Mouse (Mus musculus) 416B (cell line): ENCODE results near the gene Cd47.
A peak's percentile ranks its signal among the peaks of the same experiment; 100 is the strongest.

Experiments
- DNase-seq: peaks from one replicate; pipeline ENCODE4 v3.0.0; 2011; ENCODE audit warnings: low read depth

Gene Cd47

DNA sequence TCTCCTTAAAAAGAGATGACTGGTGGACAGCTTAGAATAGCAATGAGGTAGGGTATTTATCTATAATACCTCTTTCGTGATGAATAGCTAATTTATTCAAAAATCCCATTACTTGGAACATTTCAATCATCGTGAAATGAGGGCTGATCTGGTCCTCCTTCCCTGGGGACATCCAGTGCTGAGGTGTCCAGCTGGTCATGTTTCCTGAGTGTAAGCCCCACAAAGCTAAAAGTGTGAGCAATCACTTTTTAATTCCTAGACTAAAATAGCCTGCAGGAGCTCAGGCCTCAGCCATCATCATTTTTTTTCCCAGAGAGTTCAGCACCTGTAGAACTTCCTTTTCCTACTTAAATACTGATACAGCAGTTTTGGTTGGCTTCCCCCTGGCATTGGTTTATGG lies 150.0 kb downstream of the Cd47 start:
- no peak for DNase-seq

DNA sequence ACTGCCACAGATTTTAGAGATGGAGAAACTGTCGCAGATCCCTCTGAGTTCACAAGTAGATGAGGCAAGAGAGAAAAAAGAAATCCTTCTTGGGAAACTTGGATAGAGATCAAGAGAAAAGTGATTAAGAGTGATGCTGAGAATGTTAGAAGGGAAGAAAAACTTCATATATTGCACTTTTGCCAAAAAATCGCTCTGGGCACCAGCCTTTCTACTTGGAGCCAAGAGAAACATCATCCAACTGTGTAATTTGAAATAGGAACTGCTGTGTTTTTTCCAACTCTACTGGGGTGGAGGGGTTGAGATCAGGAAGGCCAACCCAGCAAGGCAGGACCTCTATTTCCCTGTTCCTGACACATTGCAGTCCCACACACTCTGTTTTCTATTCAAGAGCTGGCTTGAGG lies 151.0 kb downstream of the Cd47 start:
- no peak for DNase-seq

- DNase-seq, result peak; percentile 100
Observed at GRCm38 (mm10) chr16:49951925-49952523, 151.7 kb downstream of the Cd47 start.

DNA sequence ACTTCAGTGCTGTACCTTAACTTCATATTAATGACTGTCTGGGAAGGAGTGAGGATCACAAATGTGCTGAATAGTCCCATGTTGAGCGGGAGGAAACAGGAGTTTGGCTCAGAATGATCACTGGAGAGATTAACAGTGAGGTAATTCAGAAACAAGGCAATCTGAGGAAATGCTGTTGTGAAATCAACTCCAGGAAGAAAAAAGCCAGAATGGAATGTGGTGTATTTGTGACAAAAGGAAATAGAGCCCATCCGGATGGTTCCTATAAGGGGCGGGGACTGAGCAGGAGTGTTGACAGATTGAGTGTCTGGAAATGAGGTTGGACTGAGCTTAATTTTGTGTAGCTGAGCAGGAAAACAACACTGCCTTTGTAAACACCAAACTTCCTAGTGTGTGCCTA lies 153.5 kb downstream of the Cd47 start:
- peak; percentile 90 for DNase-seq

DNA sequence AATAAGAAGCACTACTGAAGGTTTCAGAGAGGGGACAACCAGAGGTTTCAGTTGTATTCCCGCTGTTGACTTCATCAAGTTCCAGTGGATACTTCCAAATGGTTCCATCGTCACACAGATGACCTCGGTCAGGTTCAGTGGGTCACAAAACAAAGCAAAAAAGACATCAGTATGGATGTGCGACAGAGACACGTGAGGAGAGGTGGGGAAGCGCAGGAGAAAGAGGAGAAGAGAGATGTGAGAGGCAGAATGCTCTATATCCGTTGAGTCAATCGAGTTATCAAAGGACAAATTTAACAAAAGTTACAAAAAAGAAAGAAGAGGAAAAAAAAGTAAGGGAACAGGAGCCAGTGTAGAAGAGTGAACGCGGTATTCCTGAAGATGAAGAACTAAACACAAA lies 154.6 kb downstream of the Cd47 start:
- DNase-seq, result no peak

DNA sequence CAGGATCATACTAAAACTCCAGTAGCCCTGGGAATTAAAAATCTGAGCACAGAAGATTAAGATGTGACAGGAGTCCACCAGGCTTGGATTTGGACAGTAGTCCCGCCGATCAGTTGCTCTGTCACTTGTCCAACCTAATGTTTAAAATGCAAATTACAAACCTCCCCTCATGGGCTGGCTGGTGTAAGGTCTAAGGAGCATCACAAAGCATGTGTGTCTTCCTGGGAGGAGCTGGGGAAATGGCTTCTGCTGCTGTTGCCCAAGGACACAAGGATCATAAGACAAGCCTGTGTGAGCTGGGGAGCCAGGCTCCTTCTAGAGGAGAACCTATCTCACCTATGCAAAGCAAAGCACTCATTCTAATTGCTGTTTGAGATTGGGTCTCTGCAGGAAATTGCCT lies 155.0 kb downstream of the Cd47 start:
- no peak for DNase-seq

DNA sequence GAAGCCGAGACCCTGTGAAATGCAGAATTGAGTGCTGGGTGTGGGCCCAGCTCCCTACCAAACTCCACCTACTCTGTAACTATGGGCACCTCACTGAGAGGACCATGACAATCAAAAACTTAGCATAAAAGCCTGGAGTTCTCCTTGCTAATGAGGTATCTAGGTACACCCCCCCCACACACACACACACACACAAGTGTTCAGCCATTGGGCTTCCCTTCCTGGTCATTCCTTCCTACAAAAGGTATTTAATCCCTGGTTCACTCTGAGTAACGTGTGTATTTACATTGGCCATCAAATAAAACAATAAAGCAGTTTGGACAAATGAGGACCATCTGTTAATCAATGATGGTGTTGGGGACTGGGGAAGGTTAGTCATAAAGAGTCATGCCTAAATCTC lies 155.6 kb downstream of the Cd47 start:
- no peak for DNase-seq

DNA sequence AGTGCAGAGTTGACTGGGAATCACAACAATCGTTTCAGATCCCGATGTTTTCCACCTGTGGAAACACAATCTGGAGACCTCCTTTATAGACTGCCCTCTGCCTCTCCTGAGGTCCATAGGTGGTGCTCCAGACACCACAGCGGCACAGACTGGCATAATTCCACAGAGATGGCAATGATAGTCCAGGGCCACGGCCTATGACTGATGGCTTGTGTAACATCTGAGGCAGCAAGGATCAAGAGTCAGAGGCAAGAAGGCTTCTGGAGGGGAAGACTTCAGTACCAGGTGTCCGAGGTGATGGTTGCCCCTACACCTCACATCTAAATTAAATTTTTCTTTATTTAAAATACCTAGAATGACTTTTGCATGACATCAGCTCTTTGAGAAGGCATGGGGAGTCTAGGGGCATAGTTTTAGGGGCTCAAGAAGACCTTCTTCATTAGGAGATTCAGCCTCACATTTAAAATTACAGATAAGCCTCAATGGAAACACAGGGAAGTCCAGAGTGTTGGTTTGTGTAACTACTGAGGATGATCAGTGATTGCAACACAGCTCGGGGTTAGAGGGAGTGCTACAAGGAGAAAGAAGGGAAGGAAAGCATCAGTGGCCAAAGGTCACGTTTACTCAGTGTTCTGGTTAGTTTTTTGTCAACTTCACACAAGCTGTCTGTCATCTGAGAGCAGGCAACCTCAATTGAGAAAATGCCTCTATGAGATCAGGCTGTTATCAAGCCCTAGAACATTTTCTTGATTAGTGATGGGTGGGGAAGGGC lies 156.4 kb downstream of the Cd47 start:
- peak; percentile 85 for DNase-seq

DNA sequence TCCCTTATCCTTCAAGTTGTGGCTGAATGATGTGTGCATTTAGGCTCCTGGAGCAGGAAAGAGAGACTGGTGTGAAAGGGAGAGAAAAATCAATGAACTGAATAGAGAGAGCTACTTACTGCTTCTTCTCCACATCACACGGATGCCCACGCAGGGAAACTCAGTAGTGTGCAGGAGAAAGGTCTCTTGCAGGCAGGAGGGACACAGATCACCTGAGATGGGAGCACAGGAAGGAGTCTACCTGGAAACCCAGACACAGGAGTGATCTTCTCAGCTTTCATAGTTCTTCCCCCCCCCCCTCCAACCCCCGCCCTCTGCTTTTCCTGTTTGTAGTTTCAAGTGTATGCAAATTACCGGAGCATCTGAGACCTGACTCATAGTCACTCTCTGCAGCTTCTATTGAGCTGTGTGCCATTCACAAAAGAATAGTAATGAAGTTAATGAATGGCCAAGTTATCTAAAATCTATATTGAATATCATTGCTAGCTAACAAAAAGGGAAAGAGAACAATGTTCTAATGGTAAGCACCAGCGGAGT lies 158.6 kb downstream of the Cd47 start:
- DNase-seq, result no peak

GRCm38 (mm10) chr16:49962305-49962704 lies 162.0 kb downstream of the Cd47 start:
- DNase-seq, result peak; percentile 46

- DNase-seq, result peak; percentile 70
Observed at GRCm38 (mm10) chr16:49964321-49964986, 164.1 kb downstream of the Cd47 start.
